Comparison of ENCODE assay signal across 9 mouse cellular contexts in the genomic region with DNA sequence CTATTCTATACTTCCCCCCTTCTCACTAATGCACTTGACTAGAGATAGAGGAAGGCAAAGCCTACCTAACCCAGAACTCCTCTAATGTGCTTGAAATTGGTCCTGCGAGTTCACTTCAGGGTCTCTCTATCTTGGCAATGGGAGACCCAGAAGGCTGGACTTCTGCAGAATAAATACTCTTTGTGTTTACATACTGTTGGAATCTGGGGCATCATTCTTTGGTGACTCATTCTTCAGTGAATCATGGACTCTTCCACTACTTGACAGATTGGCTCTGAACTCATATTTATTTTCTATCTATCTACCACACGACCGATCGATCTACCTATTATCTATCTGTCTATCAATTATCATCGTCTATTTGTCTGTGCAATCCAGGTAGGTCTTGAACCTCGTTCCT. TPM values are rescaled to one million over a fixed set of nuclear protein-coding genes. Genes with fewer than 3 reads are reported as not detected.
A peak's percentile ranks its signal among the peaks of the same experiment; 100 is the strongest.
DNase-seq lines count a peak whose midpoint lies in the region; ATAC-seq and TF ChIP-seq lines count a peak whose summit lies in the region.
"Had no signal": no experiment of that assay in that cellular context is flagged by ENCODE, and none has a peak within 500 bp of the region (broad histone marks: within the 10 kb centered on the region; RNA-seq: fewer than 3 reads in every experiment).

No protein-coding gene starts in this region.

- peaks cover 3% of the 10 kb centered on the region; the same call in 1 of the 2 replicates for H3K4me1 ChIP-seq in kidney, embryonic 16.5 days (ENCODE audit: insufficient read depth, low read length)
- H3K4me1 ChIP-seq in embryonic facial prominence, embryonic 10.5 days, result peaks cover 12% of the 10 kb centered on the region
- H3K4me1 ChIP-seq in intestine, embryonic 15.5 days (replicated peaks), result no peaks in the 10 kb centered on the region
- peaks cover 3% of the 10 kb centered on the region; the same call in 1 of the 2 replicates for H3K4me1 ChIP-seq in midbrain, postnatal 0 days (ENCODE audit: insufficient read depth, low read length)

- peaks cover 9% of the 10 kb centered on the region for H3K36me3 ChIP-seq in kidney, embryonic 16.5 days (ENCODE audit: insufficient read depth, low read length)
- peaks cover 14% of the 10 kb centered on the region for H3K36me3 ChIP-seq in embryonic facial prominence, embryonic 10.5 days (replicated peaks)
- H3K36me3 ChIP-seq in intestine, embryonic 15.5 days, result peaks cover 8% of the 10 kb centered on the region; the same call in 1 of the 2 replicates
- H3K36me3 ChIP-seq in midbrain, postnatal 0 days (ENCODE audit: insufficient read depth, low read length), result peaks cover 4% of the 10 kb centered on the region; the same call in 1 of the 2 replicates

- TF ChIP-seq CTCF in midbrain, postnatal 0 days (IDR thresholded peaks at IDR 0.05), result no peak

- no peak for DNase-seq in kidney, postnatal 25 days
- no peak for DNase-seq in embryonic facial prominence, embryonic 10.5 days (ENCODE audit: low spot score)
- no peak for DNase-seq in midbrain, postnatal 0 days (ENCODE audit: low spot score)
- no peak for DNase-seq in left cerebral cortex, postnatal 25 days (ENCODE audit: low spot score in 2 of 2)
- DNase-seq in adrenal gland, adult 8-10 months, result no peak
- no peak for DNase-seq in kidney, postnatal 4 days
- DNase-seq: layer of hippocampus, postnatal 36 days had no signal

- no peak overlapping the region for H3K27ac ChIP-seq in kidney, embryonic 16.5 days (ENCODE audit: low read length)
- no peak overlapping the region for H3K27ac ChIP-seq in embryonic facial prominence, embryonic 10.5 days (replicated peaks)
- H3K27ac ChIP-seq in intestine, embryonic 15.5 days, result no peak overlapping the region
- H3K27ac ChIP-seq in midbrain, postnatal 0 days (ENCODE audit: low read depth, low read length), result no peak overlapping the region

- 92% methylated on average over 6 of the region's 6 CpGs for WGBS in kidney, embryonic 16.5 days
- 92% methylated on average over 6 of the region's 6 CpGs for WGBS in embryonic facial prominence, embryonic 10.5 days
- 89% methylated on average over 6 of the region's 6 CpGs for WGBS in intestine, embryonic 15.5 days
- WGBS in midbrain, postnatal 0 days, result 97% methylated on average over 6 of the region's 6 CpGs

- H3K4me2 ChIP-seq in kidney, embryonic 16.5 days (replicated peaks; ENCODE audit: low read depth, low read length), result peak overlapping the region; percentile 77
- peak overlapping the region; percentile 69 for H3K4me2 ChIP-seq in intestine, embryonic 15.5 days (replicated peaks)
- peak overlapping the region; percentile 45 for H3K4me2 ChIP-seq in midbrain, postnatal 0 days (ENCODE audit: low read depth, low read length, poor library complexity, severe bottlenecking)

- peak overlapping the region; percentile 77; the same call in 1 of the 2 replicates for H3K4me3 ChIP-seq in kidney, embryonic 16.5 days (ENCODE audit: low read length)
- peak overlapping the region; percentile 72 for H3K4me3 ChIP-seq in embryonic facial prominence, embryonic 10.5 days
- no peak overlapping the region for H3K4me3 ChIP-seq in intestine, embryonic 15.5 days (replicated peaks)
- peak overlapping the region; percentile 44; the same call in 1 of the 2 replicates for H3K4me3 ChIP-seq in midbrain, postnatal 0 days (ENCODE audit: low read depth, low read length)

- H3K27me3 ChIP-seq in kidney, embryonic 16.5 days (ENCODE audit: insufficient read depth, low read length), result no peaks in the 10 kb centered on the region
- no peaks in the 10 kb centered on the region for H3K27me3 ChIP-seq in embryonic facial prominence, embryonic 10.5 days (replicated peaks; ENCODE audit: low read depth, poor library complexity, severe bottlenecking)
- no peaks in the 10 kb centered on the region for H3K27me3 ChIP-seq in intestine, embryonic 15.5 days (replicated peaks)
- no peaks in the 10 kb centered on the region for H3K27me3 ChIP-seq in midbrain, postnatal 0 days (ENCODE audit: insufficient read depth, low read length)

- H3K9ac ChIP-seq in kidney, embryonic 16.5 days (replicated peaks; ENCODE audit: low read length), result no peak overlapping the region
- no peak overlapping the region for H3K9ac ChIP-seq in intestine, embryonic 15.5 days
- no peak overlapping the region for H3K9ac ChIP-seq in midbrain, postnatal 0 days (replicated peaks; ENCODE audit: low read length, poor library complexity, severe bottlenecking)

- intact Hi-C loops in left cerebral cortex, postnatal 25 days (cut with DNase I), result loop anchor here (2.0 to 5.0 kb wide), 3 partner anchors 275 to 495 kb away; a partner anchor contains a TSS

- no peaks in the 10 kb centered on the region for H3K9me3 ChIP-seq in kidney, embryonic 16.5 days (ENCODE audit: low read length)
- no peaks in the 10 kb centered on the region for H3K9me3 ChIP-seq in embryonic facial prominence, embryonic 10.5 days
- no peaks in the 10 kb centered on the region for H3K9me3 ChIP-seq in intestine, embryonic 15.5 days
- H3K9me3 ChIP-seq in midbrain, postnatal 0 days (ENCODE audit: low read length), result no peaks in the 10 kb centered on the region

- no peak for ATAC-seq in kidney, embryonic 16.5 days (ENCODE audit: low FRiP score, low TSS enrichment)
- ATAC-seq in intestine, embryonic 15.5 days, result no peak
- no peak for ATAC-seq in midbrain, postnatal 0 days (ENCODE audit: low FRiP score)

RNA-seq across cellular contexts. Expression of a gene that starts 1.1 kb away (rescaled TPM):
- polyA plus RNA-seq in kidney, embryonic 16.5 days (2015; fragmentation: Nextera tagmentation; extraction: Ambion mirVana), result 14.3 and 14.7 TPM in 2 replicates
- polyA plus RNA-seq in embryonic facial prominence, embryonic 10.5 days (2016; fragmentation: Nextera tagmentation; extraction: Ambion mirVana), result 12.7 and 13.3 TPM in 2 replicates
- 17.3 and 18.8 TPM in 2 replicates for polyA plus RNA-seq in intestine, embryonic 15.5 days (2015; fragmentation: Nextera tagmentation; extraction: Ambion mirVana)
- 21.2 and 28.7 TPM in 2 replicates for total RNA-seq in midbrain, postnatal 0 days (2014; rRNA removed)
- polyA plus RNA-seq in midbrain, postnatal 0 days (2015; fragmentation: Nextera tagmentation; extraction: Ambion mirVana), result 14.0 and 16.6 TPM in 2 replicates
- 10 to 100 TPM; 29.4 to 32.7 TPM for total RNA-seq in left cerebral cortex, postnatal 25 days (2021)
- total RNA-seq in adrenal gland, adult 8-10 months (2022), result 10 to 100 TPM; 25.2 to 40.6 (median 26.7) TPM

RNA-seq across cellular contexts. Expression of a gene that starts 1.2 kb away (rescaled TPM):
- polyA plus RNA-seq in kidney, embryonic 16.5 days (2015; fragmentation: Nextera tagmentation; extraction: Ambion mirVana), result 1.3 and 1.8 TPM in 2 replicates
- polyA plus RNA-seq in embryonic facial prominence, embryonic 10.5 days (2016; fragmentation: Nextera tagmentation; extraction: Ambion mirVana), result 0.89 and 1.1 TPM in 2 replicates
- polyA plus RNA-seq in intestine, embryonic 15.5 days (2015; fragmentation: Nextera tagmentation; extraction: Ambion mirVana), result 0.78 and 1.1 TPM in 2 replicates
- total RNA-seq in midbrain, postnatal 0 days (2014; rRNA removed), result 0.42 and 2.1 TPM in 2 replicates
- 0.92 and 1.0 TPM in 2 replicates for polyA plus RNA-seq in midbrain, postnatal 0 days (2015; fragmentation: Nextera tagmentation; extraction: Ambion mirVana)
- total RNA-seq in left cerebral cortex, postnatal 25 days (2021), result under 1 TPM; 0.46 to 0.92 TPM
- total RNA-seq in adrenal gland, adult 8-10 months (2022), result 1 to 10 TPM; 1.3 to 2.0 (median 1.5) TPM

RNA-seq across cellular contexts. Expression of a gene that starts 36.9 kb away (rescaled TPM):
- polyA plus RNA-seq in kidney, embryonic 16.5 days (2015; fragmentation: Nextera tagmentation; extraction: Ambion mirVana), result not detected in 2 replicates
- polyA plus RNA-seq in embryonic facial prominence, embryonic 10.5 days (2016; fragmentation: Nextera tagmentation; extraction: Ambion mirVana), result not detected in 2 replicates
- polyA plus RNA-seq in intestine, embryonic 15.5 days (2015; fragmentation: Nextera tagmentation; extraction: Ambion mirVana), result not detected in 2 replicates
- 0.80 TPM in 1 of 2 replicates, not detected in the other for total RNA-seq in midbrain, postnatal 0 days (2014; rRNA removed)
- 0.12 TPM in 1 of 2 replicates, not detected in the other for polyA plus RNA-seq in midbrain, postnatal 0 days (2015; fragmentation: Nextera tagmentation; extraction: Ambion mirVana)
- under 1 TPM; 0.34 to 0.41 TPM for total RNA-seq in left cerebral cortex, postnatal 25 days (2021)
- total RNA-seq in adrenal gland, adult 8-10 months (2022), result not detected
